ENCODE assay signal across 1 mouse cellular context in the genomic region with DNA sequence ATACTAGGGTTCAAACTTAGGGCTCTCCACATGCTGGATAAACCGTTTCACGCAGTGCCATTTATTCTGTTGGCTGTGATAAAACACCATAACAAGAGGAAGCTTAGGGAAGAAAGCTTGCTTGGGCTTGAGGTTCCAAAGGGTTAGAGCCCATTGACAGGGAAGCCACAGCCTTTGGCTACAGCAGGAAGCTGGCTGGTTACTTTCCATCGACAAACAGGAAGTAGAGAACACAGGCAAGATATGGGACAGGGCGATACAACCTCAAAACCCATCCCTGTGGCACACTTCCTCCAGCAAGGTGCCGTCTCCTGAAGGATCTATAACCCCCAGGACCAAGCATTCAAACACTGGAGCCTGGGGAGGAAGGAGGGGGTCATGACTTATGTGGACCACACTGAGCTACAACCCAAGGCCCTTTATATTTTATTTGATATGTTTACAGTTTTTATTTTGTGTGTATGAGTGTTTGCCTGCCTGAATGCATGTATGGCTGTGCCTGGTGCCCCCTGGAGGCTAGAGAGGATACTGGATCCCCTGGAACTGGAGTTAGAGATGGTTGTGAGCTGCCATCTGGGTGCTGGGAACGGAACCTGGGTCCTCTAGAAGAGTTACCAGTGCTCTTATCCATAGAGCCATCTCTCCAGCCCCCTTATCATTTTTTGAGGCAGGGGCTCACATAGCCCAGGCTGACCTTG.
TF ChIP-seq lines count a peak whose summit lies in the region.

No protein-coding gene starts in this region.

TF ChIP-seq in MEL, 35 proteins besides CTCF, POLR2A, EP300 and RAD21 (continued from another document):
- TF ChIP-seq ETS1 (IDR thresholded peaks at IDR 0.05; ENCODE audit: low read depth, low read length) (0 out of 2 replicates have a peak, but pooled peaks have one; percentile 8), MAFK (IDR thresholded peaks at IDR 0.05; ENCODE audit: borderline replicate concordance, low read depth, low read length) (no peak), TAL1 (IDR thresholded peaks at IDR 0.05; ENCODE audit: low read length) (no peak), GATA1 (IDR thresholded peaks at IDR 0.05; ENCODE audit: low read depth, low read length) (peak; percentile 40; the same call in 1 of the 2 replicates), BHLHE40 (IDR thresholded peaks at IDR 0.05; ENCODE audit: borderline replicate concordance, low read depth, low read length) (no peak), MEF2A (IDR thresholded peaks at IDR 0.05; ENCODE audit: extremely low read depth, insufficient replicate concordance, low read depth, low read length, poor library complexity, severe bottlenecking) (no peak), KAT2A (conservative IDR thresholded peaks at IDR 0.05; ENCODE audit: low read depth, low read length) (no peak), RCOR1 (IDR thresholded peaks at IDR 0.05; ENCODE audit: low read depth, low read length) (no peak), NELFE (IDR thresholded peaks at IDR 0.05; ENCODE audit: low read depth, low read length) (peak; percentile 41; the same call in 1 of the 2 replicates)
